Mouse (Mus musculus) myocyte (in vitro differentiated cells): ENCODE measurements at regions not wholly inside any gene's neighbourhood (a gene's known extent, or its start where the extent isn't known, plus 50 kb on each side); places are given as distances from the start of the nearest gene placed in this dataset.

Experiments
- CEBPB ChIP-seq: IDR thresholded peaks from 2 replicates; pipeline ENCODE4 v1.6.1; 2011; ENCODE audit warnings: mild to moderate bottlenecking, moderate library complexity; ENCODE audit not compliant: poor library complexity, insufficient read depth, severe bottlenecking
- E2F4 ChIP-seq: IDR thresholded peaks from one replicate; pipeline ENCODE4 v1.6.1; 2011; ENCODE audit warnings: mild to moderate bottlenecking, control low read depth, moderate library complexity; ENCODE audit not compliant: insufficient read depth
- MYOG ChIP-seq, 3 experiments: IDR thresholded peaks; one replicate each; pipeline ENCODE4 v1.6.1; 2011; ENCODE audit warnings: control low read depth in 2 of 3, low read depth in 2 of 3, mild to moderate bottlenecking in 2 of 3; ENCODE audit not compliant: insufficient read length in 2 of 3, control insufficient read depth in 1 of 3, insufficient read depth in 1 of 3
- POLR2A ChIP-seq: IDR thresholded peaks from one replicate; pipeline ENCODE4 v1.6.1; 2011; ENCODE audit warnings: low read depth, mild to moderate bottlenecking, control low read depth, moderate library complexity; ENCODE audit not compliant: insufficient read length
- TCF12 ChIP-seq: IDR thresholded peaks from one replicate; pipeline ENCODE4 v1.6.1; 2011; ENCODE audit warnings: mild to moderate bottlenecking, control low read depth; ENCODE audit not compliant: poor library complexity, insufficient read depth, severe bottlenecking
- TCF3 ChIP-seq: IDR thresholded peaks from one replicate; pipeline ENCODE4 v1.6.1; 2011; ENCODE audit warnings: low read depth, control low read depth; ENCODE audit not compliant: insufficient read length
- USF1 ChIP-seq: IDR thresholded peaks from one replicate; pipeline ENCODE4 v1.6.1; 2011; ENCODE audit warnings: low read depth, mild to moderate bottlenecking, control low read depth, moderate library complexity

DNA sequence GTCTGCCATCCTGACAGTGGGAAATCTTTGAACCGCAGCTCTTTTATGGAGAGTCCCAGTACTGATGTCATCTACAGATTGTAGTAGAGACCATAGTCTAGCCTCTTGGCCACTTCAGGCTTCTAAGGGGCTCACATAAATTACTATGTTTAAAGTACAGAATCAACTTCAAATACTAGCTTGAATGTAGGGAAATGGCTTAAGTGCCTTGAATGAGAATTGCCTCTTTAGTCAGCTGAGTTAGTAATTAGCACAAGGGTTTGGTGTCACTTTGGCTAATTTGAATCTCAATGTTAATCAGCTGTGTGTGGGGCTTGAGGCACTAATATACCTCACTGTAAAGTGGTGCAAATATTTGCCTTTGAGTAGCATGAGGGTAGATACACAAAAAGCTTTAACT lies 152.2 kb upstream of the Fam19a1 start:
- no peak for TF ChIP-seq CEBPB
- TF ChIP-seq POLR2A = no peak
- TF ChIP-seq E2F4 = no peak
- no peak for TF ChIP-seq MYOG (IDR thresholded peaks at IDR 0.05; ENCODE audit: control insufficient read depth in 1 of 3, insufficient read depth in 1 of 3, insufficient read length in 2 of 3, low read depth in 2 of 3)
- TF ChIP-seq TCF12 = no peak
- TF ChIP-seq TCF3 = no peak
- no peak for TF ChIP-seq USF1
